Mouse (Mus musculus) G1E (cell line): Measurements from ENCODE around the gene Olfr66.

Experiments
- CTCF ChIP-seq: IDR thresholded peaks from 2 replicates; pipeline ENCODE4 v1.5.1; 2012; ENCODE audit warnings: low read depth, low read length, inconsistent platforms, mixed read lengths
- GATA1 ChIP-seq: IDR thresholded peaks from 2 replicates; pipeline ENCODE4 v1.6.1; 2012; ENCODE audit warnings: borderline replicate concordance, low read length, inconsistent platforms, mixed read lengths

DNA sequence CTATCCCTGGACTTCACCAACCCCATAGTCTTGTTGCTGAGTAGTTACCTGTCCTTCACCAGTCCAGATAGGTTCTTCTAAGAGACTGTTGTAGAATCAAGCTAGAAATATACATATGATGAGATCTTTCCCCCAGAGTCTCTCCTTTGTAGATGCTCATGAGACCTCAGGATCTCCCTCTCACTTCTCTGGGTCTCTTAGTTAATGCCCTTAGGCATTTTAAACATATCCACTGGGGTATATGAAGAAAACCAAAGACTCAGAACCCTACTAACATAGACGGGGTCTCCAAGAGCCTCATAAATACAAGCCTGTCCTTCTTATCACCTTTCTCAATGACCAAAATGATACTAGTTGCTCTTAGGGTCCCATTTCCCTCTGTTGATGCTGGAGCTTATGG is 8.3 kb upstream of the Olfr66 start, which contains the start of gene Olfr64:
- TF ChIP-seq CTCF: no peak
- TF ChIP-seq GATA1: no peak
